Mouse (Mus musculus) G1E (cell line): ENCODE data around the gene Rab21.

Source experiments
- CTCF ChIP-seq: IDR thresholded peaks from 2 replicates; pipeline ENCODE4 v1.5.1; 2012; ENCODE audit warnings: low read depth, low read length, inconsistent platforms, mixed read lengths
- GATA1 ChIP-seq: IDR thresholded peaks from 2 replicates; pipeline ENCODE4 v1.6.1; 2012; ENCODE audit warnings: borderline replicate concordance, low read length, inconsistent platforms, mixed read lengths
- GATA2 ChIP-seq: IDR thresholded peaks from 2 replicates; pipeline ENCODE4 v1.6.1; 2012; ENCODE audit warnings: low read depth, low read length, inconsistent platforms, borderline replicate concordance
- POLR2AphosphoS5 ChIP-seq: IDR thresholded peaks from 2 replicates; pipeline ENCODE4 v1.6.1; 2012; ENCODE audit warnings: low read depth, low read length, inconsistent platforms; ENCODE audit not compliant: insufficient replicate concordance
- TAL1 ChIP-seq: conservative IDR thresholded peaks from 2 replicates; pipeline ENCODE4 v1.6.1; 2012; ENCODE audit warnings: low read depth, low read length, inconsistent platforms, mixed read lengths

GRCm38 (mm10) chr10:115284170-115284569 is 31.2 kb downstream of the Rab21 start:
- TF ChIP-seq CTCF, result no peak
- no peak for TF ChIP-seq TAL1
- no peak for TF ChIP-seq GATA1
- TF ChIP-seq POLR2AphosphoS5, result no peak
- TF ChIP-seq GATA2, result no peak
